Mouse (Mus musculus) embryonic facial prominence, embryonic 13.5 days (tissue): ENCODE measurements around the gene Retsat. TPM values are rescaled to one million over a fixed set of nuclear protein-coding genes. Genes with fewer than 3 reads are reported as not detected.

ENCODE experiments used
- ATAC-seq: fragments of 200-750 bp; cut with Nextera tagmentation; 2 replicates; pipeline ENCODE4 v1.8.0; 2017; ENCODE audit warnings: low read depth; ENCODE audit not compliant: insufficient number of reproducible peaks, insufficient read depth, low FRiP score, low TSS enrichment
- H3K27ac ChIP-seq: fragments of 300-500 bp; sonication (generic); 2 replicates; pipeline ENCODE4 v1.5.1; 2015; ENCODE audit warnings: moderate library complexity, mild to moderate bottlenecking, inconsistent platforms
- H3K27me3 ChIP-seq: fragments of 300-500 bp; sonication (generic); 2 replicates; pipeline ENCODE4 v1.6.1; 2015; ENCODE audit warnings: mild to moderate bottlenecking, inconsistent platforms
- H3K36me3 ChIP-seq: fragments of 300-500 bp; sonication (generic); 2 replicates; pipeline ENCODE4 v1.6.1; 2015; ENCODE audit warnings: mild to moderate bottlenecking, inconsistent platforms
- H3K4me1 ChIP-seq: fragments of 300-500 bp; sonication (generic); 2 replicates; pipeline ENCODE4 v1.6.1; 2015; ENCODE audit warnings: inconsistent platforms
- H3K4me2 ChIP-seq: fragments of 300-500 bp; sonication (generic); 2 replicates; pipeline ENCODE4 v1.6.1; 2015; ENCODE audit warnings: moderate library complexity, mild to moderate bottlenecking, inconsistent platforms
- H3K4me3 ChIP-seq: fragments of 300-500 bp; sonication (generic); 2 replicates; pipeline ENCODE4 v1.5.1; 2015; ENCODE audit warnings: mild to moderate bottlenecking, inconsistent platforms
- H3K9ac ChIP-seq: fragments of 300-500 bp; sonication (generic); 2 replicates; pipeline ENCODE4 v1.6.1; 2015; ENCODE audit warnings: mild to moderate bottlenecking, inconsistent platforms
- H3K9me3 ChIP-seq: fragments of 300-500 bp; sonication (generic); 2 replicates; pipeline ENCODE4 v1.6.1; 2016; ENCODE audit warnings: inconsistent platforms
- WGBS: fragments of 180-500 bp; shearing (Covaris S2); methylation state at CpG from one replicate; pipeline ENCODE4 v1.1.7; 2015; ENCODE audit warnings: mixed read lengths; 5-methylcytosine and 5-hydroxymethylcytosine counted together
- polyA plus RNA-seq: library from polyadenylated mRNA; unstranded; fragments of >200 nt; fragmentation: Nextera tagmentation; extraction: Ambion mirVana; gene quantifications from 2 replicates; pipeline ENCODE4 v1.2.1, GENCODE M21; 2015

The Retsat gene
- polyA plus RNA-seq, 1 experiment from 2014 or later = 12.6 TPM

DNA sequence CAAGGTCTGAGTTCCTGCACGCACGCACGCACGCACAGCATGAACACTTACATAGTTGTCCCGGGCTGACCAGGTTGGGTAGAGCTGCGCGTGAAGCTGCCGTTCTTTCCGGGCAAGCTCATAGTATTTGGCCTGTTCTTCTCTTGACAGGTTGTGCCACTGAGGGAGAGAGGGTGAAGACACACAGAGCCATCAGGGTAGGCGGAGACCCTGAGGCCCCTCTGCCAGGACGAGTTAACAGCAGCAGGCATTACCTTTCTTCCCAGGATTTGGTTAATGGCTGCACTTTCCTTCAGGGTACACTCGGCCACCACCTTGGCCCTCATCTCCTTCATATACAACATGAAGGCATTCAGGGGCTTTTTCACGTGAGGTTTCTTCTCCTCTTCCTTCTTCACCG, 32.7 kb downstream of the Retsat start:
- H3K36me3 ChIP-seq = peaks cover 80% of the 10 kb centered on the region
- peaks cover under 1% of the 10 kb centered on the region; the same call in 1 of the 2 replicates for H3K4me1 ChIP-seq
- no peak for ATAC-seq
- no peaks in the 10 kb centered on the region for H3K9me3 ChIP-seq
- 95% methylated on average over 14 of the region's 14 CpGs for WGBS
- no peak overlapping the region for H3K4me3 ChIP-seq
- no peak overlapping the region for H3K9ac ChIP-seq
- no peak overlapping the region for H3K4me2 ChIP-seq
- no peak overlapping the region for H3K27ac ChIP-seq
- H3K27me3 ChIP-seq = no peaks in the 10 kb centered on the region

DNA sequence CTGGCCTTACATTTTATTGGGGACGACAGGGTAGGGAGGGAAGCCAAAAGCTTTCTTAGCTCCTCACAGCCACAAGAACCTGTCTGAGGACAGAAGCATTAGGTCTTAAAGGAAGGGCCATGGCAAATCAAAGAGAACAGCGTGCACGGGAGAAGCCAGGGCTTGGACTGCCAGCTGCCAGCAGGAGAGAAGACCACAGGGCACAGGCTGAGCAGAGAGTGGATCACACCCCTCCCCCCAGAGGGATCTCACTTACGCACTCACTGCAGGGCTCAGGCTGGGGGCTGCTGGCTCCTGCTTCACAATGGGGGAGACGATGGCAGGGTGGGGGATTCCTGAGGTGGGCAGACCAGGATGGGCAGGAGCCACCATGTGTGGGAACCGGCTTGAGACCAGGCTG, 33.4 kb downstream of the Retsat start:
- Histone ChIP-seq H3K27ac (no peak overlapping the region), H3K4me2 (no peak overlapping the region), H3K4me3 (no peak overlapping the region), H3K9me3 (no peaks in the 10 kb centered on the region), H3K36me3 (peaks cover 73% of the 10 kb centered on the region), H3K27me3 (no peaks in the 10 kb centered on the region), H3K9ac (no peak overlapping the region), H3K4me1 (peaks cover 7% of the 10 kb centered on the region; the same call in 1 of the 2 replicates)
- no peak for ATAC-seq
- WGBS = 84% methylated on average over 6 of the region's 6 CpGs

DNA sequence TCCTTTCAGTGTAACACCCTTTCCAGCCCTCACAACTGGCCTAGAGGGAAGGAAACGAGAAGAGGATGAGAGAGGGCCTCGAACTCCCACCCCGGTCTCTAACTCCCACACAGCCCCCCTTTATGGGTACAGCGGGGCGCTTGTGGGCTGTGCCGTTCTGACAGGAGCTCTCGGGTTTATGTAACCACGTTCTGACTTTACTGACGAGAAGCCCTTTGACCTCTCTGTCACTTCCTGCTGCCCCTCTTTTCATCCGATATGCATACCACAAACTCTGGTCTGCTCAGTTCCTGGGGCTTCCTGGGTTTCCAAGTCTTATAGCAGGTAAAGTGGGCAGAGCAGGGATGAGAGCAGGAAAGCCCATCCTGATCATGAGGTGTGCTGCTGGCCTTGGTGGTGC, 36.0 kb downstream of the Retsat start:
- 63% methylated on average over 10 of the region's 10 CpGs for WGBS
- Histone ChIP-seq H3K27me3 (no peaks in the 10 kb centered on the region), H3K4me1 (peaks cover 9% of the 10 kb centered on the region; the same call in 1 of the 2 replicates), H3K27ac (no peak overlapping the region), H3K9ac (no peak overlapping the region), H3K4me2 (no peak overlapping the region), H3K9me3 (no peaks in the 10 kb centered on the region), H3K36me3 (peaks cover 48% of the 10 kb centered on the region), H3K4me3 (no peak overlapping the region)
- ATAC-seq = no peak

DNA sequence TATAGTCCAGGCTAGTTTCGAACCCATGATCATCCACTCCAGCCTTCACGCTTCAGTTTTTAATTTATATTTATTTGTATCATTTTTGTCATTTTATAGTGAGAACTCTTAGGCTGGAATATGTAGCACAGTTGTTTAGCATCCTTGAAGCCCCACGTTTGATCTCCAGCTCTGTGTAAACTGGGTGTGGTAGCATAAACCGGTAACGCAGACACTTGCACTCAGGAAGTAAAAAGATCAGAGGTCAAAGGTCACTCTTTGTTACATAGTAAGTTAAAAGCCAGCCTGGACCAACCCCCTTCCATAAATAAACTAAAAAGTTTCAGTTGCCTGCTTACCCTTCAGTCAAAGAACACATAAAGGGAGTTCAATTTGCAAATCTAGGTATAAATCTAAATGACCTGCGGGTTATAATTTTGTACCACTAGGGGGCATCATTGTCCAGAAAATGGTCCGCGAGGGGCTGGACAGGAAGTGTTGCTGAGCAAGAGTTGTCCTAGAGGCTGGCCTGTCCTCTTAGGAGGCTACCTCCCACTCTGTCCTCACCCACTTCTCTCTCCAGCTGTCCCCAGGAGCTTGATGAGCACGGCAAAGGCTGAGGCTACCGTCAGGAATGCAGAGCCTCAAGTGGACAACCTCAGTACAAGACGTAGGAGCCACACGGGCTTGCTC, 37.6 kb downstream of the Retsat start:
- peaks cover 9% of the 10 kb centered on the region; the same call in 1 of the 2 replicates for H3K4me1 ChIP-seq
- H3K4me3 ChIP-seq = no peak overlapping the region
- H3K27ac ChIP-seq = peak overlapping the region; percentile 41; the same call in 1 of the 2 replicates
- peaks cover 39% of the 10 kb centered on the region for H3K36me3 ChIP-seq
- H3K9ac ChIP-seq = no peak overlapping the region
- WGBS = 44% methylated on average over 12 of the region's 12 CpGs
- H3K4me2 ChIP-seq = no peak overlapping the region
- H3K27me3 ChIP-seq = no peaks in the 10 kb centered on the region
- ATAC-seq = no peak
- no peaks in the 10 kb centered on the region for H3K9me3 ChIP-seq

DNA sequence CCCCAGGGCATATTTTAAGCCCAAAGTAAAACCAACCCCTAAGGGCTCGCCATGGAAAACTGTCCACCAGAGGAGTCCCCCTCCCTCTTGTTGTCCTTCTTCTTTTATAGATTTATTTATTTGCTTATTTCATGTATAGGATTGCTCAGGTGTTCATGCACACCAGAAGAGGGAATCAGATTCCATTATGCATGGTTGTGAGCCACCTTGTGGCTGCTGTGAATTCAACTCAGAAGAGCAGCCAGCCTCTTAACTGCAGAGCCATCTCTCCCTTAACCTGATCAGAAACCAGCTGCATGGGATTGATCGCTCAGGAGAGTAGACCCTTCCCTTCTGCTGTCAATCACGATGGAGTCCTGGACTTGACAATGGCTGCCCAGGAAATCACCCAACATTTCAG, 38.7 kb downstream of the Retsat start:
- H3K36me3 ChIP-seq = peaks cover 30% of the 10 kb centered on the region
- H3K27me3 ChIP-seq = no peaks in the 10 kb centered on the region
- H3K4me3 ChIP-seq = no peak overlapping the region
- no peak for ATAC-seq
- no peaks in the 10 kb centered on the region for H3K9me3 ChIP-seq
- 82% methylated on average over 3 of the region's 3 CpGs for WGBS
- H3K9ac ChIP-seq = 0 out of 2 replicates have a peak overlapping the region, but pooled peaks have one; percentile 36
- H3K4me1 ChIP-seq = peaks cover 9% of the 10 kb centered on the region; the same call in 1 of the 2 replicates
- H3K4me2 ChIP-seq = no peak overlapping the region
- peak overlapping the region; percentile 41 for H3K27ac ChIP-seq

DNA sequence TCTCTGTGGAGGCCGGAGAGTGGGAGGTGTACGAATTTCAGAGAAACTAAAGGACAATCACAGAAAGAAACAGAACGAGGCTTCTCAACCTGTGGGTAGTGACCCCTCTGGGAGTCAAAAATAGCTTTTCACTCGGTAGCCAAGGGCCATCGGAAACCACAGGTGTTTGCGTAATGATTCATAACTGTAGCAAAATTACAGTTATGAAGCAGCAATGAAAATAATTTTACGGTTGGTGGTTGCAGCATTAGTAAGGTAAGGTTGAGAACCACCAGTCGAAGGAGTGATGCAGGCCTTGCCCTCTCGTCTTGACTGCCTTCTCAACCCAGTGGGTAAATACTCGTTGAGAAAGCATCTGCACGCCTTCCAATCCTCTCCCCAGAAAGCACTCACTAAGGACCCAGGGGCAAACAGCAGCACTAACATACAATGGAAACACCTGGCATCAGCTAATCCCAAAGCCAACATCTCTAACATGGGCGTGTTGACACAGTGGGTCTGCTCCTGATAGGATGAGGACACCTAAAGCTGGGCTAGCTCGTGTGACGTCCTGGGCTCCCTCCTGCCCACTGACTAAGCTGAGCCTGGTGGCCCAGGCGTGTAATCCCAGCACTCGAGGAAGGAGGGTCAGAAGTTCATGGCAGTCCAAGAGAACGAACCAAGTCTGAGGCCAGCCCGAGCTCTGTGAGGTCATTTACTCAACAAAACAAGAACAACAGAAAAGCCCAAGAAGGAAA, 43.1 kb downstream of the Retsat start:
- H3K9ac ChIP-seq = no peak overlapping the region
- H3K9me3 ChIP-seq = no peaks in the 10 kb centered on the region
- no peaks in the 10 kb centered on the region for H3K27me3 ChIP-seq
- no peak overlapping the region for H3K27ac ChIP-seq
- peaks cover 5% of the 10 kb centered on the region; the same call in 1 of the 2 replicates for H3K4me1 ChIP-seq
- H3K4me2 ChIP-seq = no peak overlapping the region
- 81% methylated on average over 18 of the region's 18 CpGs for WGBS
- peaks cover 11% of the 10 kb centered on the region for H3K36me3 ChIP-seq
- no peak for ATAC-seq
- no peak overlapping the region for H3K4me3 ChIP-seq

DNA sequence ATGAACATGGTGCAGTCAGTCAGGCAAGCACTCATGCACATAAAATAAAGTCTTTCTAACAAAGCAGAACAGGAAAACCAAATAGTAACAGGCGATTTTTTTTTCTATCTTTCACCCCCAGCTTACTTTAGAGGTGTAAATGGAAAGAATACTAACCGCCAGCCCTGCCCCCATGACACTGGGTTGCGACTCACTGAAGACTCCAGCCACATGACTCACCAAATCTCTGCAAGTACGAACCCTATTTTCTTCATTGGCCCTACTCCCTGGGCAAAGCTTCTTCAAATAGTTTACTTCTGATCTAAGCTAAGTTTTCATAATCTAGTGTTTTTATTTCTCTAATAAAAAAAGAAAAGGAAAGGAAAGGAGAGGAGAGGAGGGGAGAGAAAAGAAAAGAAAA, 46.3 kb downstream of the Retsat start:
- no peak for ATAC-seq
- Histone ChIP-seq H3K36me3 (peaks cover 30% of the 10 kb centered on the region), H3K4me2 (no peak overlapping the region), H3K9me3 (no peaks in the 10 kb centered on the region), H3K27ac (no peak overlapping the region), H3K27me3 (no peaks in the 10 kb centered on the region), H3K4me1 (peaks cover 23% of the 10 kb centered on the region), H3K9ac (no peak overlapping the region), H3K4me3 (no peak overlapping the region)
- WGBS = 84% methylated on average over 4 of the region's 4 CpGs

DNA sequence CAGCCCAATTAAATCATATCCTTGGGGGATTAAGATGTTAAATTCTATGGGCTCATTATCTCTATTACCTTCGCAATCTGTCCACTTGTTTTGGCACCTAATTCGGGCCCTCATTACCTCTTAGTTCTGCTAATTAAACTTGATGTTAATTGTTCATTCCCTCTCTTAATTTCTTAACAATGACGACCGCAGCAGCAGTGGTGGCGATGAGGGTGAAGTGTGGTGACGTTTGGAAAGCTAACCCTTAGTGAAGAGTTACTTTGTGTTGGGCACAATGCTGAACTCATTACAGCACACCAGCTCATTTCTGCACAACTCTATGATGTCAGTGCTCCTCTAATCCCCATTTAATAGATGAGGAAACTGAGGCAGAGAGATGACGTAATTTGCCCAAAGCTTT, 47.1 kb downstream of the Retsat start:
- H3K27me3 ChIP-seq = no peaks in the 10 kb centered on the region
- H3K27ac ChIP-seq = no peak overlapping the region
- no peak overlapping the region for H3K4me3 ChIP-seq
- WGBS = 74% methylated on average over 7 of the region's 7 CpGs
- peaks cover 29% of the 10 kb centered on the region for H3K36me3 ChIP-seq
- no peak for ATAC-seq
- H3K9ac ChIP-seq = no peak overlapping the region
- no peaks in the 10 kb centered on the region for H3K9me3 ChIP-seq
- no peak overlapping the region for H3K4me2 ChIP-seq
- peaks cover 29% of the 10 kb centered on the region for H3K4me1 ChIP-seq

DNA sequence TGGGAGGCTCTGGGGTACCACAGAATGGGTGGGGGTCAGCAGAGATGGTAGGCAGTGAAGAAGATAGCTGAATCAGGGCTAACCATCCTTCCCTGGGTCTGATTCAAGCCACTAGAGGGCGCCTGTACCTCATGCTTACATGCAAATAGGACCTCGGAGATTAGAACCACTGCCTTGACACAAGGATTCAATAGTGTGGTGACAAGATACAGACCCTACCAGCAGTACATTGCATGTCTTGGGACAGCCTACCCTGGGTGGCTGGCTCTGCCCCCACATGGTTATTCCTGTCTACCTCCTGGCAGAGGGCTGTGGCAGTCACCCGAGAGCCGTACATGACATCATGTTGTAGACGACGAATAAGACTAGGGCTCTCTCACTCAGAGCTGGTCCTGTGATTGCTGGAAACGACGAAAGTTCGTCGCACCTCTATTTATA, 49.1 kb downstream of the Retsat start:
- Histone ChIP-seq H3K27me3 (no peaks in the 10 kb centered on the region), H3K9me3 (no peaks in the 10 kb centered on the region), H3K4me2 (no peak overlapping the region), H3K4me1 (peaks cover 43% of the 10 kb centered on the region), H3K36me3 (peaks cover 22% of the 10 kb centered on the region), H3K27ac (peak overlapping the region; percentile 11; the same call in 1 of the 2 replicates), H3K9ac (no peak overlapping the region), H3K4me3 (no peak overlapping the region)
- ATAC-seq = no peak
- 46% methylated on average over 10 of the region's 10 CpGs for WGBS

DNA sequence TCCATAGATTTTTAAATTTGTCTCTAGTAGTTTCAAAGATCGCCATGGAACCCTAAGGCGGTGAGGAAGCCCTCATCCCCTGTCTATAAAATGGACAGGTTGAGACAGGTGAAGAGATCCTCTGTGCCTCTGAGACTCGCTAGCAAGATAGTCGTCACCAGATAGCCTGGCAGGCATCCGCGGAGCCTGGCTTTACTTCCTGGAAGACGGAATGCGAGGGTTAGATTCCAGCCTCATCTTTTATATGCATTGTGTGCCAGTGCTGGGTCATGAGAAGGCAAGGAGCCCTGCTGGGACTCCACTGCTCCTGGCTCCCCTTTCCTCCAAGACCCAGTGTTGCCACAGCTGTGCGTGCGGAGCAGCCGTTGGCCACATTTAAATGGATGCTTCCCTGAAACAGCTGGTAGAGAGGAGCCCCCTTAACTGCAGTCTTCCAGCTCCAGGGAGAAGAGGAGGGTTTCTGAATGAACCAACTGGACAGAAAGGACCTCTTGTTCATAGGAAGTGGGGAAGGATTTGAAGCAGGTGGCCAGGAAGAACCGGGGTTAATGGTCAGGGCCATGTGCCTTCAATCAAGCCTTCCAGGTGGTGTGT, 49.8 kb downstream of the Retsat start:
- Histone ChIP-seq H3K4me1 (peaks cover 48% of the 10 kb centered on the region), H3K4me2 (no peak overlapping the region), H3K4me3 (no peak overlapping the region), H3K27me3 (no peaks in the 10 kb centered on the region), H3K9ac (peak overlapping the region; percentile 49; the same call in 1 of the 2 replicates), H3K9me3 (no peaks in the 10 kb centered on the region), H3K27ac (peak overlapping the region; percentile 56), H3K36me3 (peaks cover 22% of the 10 kb centered on the region)
- ATAC-seq = no peak
- 44% methylated on average over 12 of the region's 12 CpGs for WGBS

DNA sequence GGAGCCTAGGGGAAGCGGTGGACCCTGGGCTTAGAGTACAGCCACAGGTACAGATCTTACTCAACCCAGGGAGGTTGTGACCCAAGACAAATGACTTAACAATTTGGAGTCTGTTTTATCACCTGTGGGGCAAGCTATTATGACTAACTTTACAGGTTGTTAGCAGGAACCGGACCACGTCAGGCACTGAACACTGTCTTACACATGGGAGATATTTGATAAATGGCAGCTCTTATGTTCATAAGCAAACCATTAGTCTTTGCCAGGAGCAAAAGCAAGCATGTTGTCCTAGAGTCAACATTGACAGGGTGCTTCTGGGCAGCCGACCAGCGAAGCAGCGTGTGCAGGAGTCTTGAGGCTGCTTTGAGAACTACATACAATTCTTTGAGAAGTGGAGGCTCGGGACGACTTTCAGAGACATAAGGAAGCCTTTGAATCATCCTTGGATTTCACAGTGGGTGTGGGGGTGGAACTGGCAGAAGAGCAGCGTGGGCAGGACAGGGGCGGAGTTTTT, 52.1 kb downstream of the Retsat start:
- Histone ChIP-seq H3K4me3 (no peak overlapping the region), H3K4me1 (peaks cover 70% of the 10 kb centered on the region), H3K4me2 (no peak overlapping the region), H3K27ac (peak overlapping the region; percentile 39; the same call in 1 of the 2 replicates), H3K27me3 (no peaks in the 10 kb centered on the region), H3K9me3 (no peaks in the 10 kb centered on the region), H3K36me3 (peaks cover 22% of the 10 kb centered on the region), H3K9ac (no peak overlapping the region)
- no peak for ATAC-seq
- WGBS = 61% methylated on average over 10 of the region's 10 CpGs
